Mouse (Mus musculus) forebrain, embryonic 14.5 days (tissue): ENCODE data around the gene Mxra7. TPM values are rescaled to one million over a fixed set of nuclear protein-coding genes. Genes with fewer than 3 reads are reported as not detected.
"Not testable (repeated sequence)": the region's sequence is repeated elsewhere in the genome, so short reads cannot be mapped to it uniquely, and the experiment has no call there.

Experiments
- ATAC-seq: fragments of 200-750 bp; cut with Nextera tagmentation; 2 replicates; pipeline ENCODE4 v1.8.0; 2017; ENCODE audit warnings: mild to moderate bottlenecking, moderate library complexity
- DNase-seq: peaks from one replicate; pipeline ENCODE4 v3.0.0-alpha.2; 2015; ENCODE audit warnings: low spot score
- H3K27ac ChIP-seq: fragments of 300-500 bp; sonication (generic); 2 replicates; pipeline ENCODE4 v1.5.1; 2014; ENCODE audit warnings: low read depth, mild to moderate bottlenecking, control low read depth, low read length, moderate library complexity
- H3K27me3 ChIP-seq: fragments of 300-500 bp; sonication (generic); replicated peaks from 2 replicates; pipeline ENCODE4 v1.6.1; 2014; ENCODE audit warnings: low read length, control low read depth, mixed read lengths; ENCODE audit not compliant: control insufficient read depth, insufficient read depth
- H3K36me3 ChIP-seq: fragments of 300-500 bp; sonication (generic); 2 replicates; pipeline ENCODE4 v1.6.1; 2014; ENCODE audit warnings: low read length, control low read depth; ENCODE audit not compliant: control insufficient read depth, insufficient read depth
- H3K4me1 ChIP-seq: fragments of 300-500 bp; sonication (generic); 2 replicates; pipeline ENCODE4 v1.6.1; 2014; ENCODE audit warnings: antibody characterized with exemption, low read length, control low read depth; ENCODE audit not compliant: control insufficient read depth, insufficient read depth
- H3K4me2 ChIP-seq: fragments of 300-500 bp; sonication (generic); 2 replicates; pipeline ENCODE4 v1.6.1; 2014; ENCODE audit warnings: mild to moderate bottlenecking, control low read depth, low read length
- H3K4me3 ChIP-seq: fragments of 300-500 bp; sonication (generic); 2 replicates; pipeline ENCODE4 v1.5.1; 2014; ENCODE audit warnings: low read depth, low read length, control low read depth
- H3K9ac ChIP-seq: fragments of 300-500 bp; sonication (generic); 2 replicates; pipeline ENCODE4 v1.6.1; 2014; ENCODE audit warnings: mild to moderate bottlenecking, low read length, control low read depth, moderate library complexity
- H3K9me3 ChIP-seq: fragments of 300-500 bp; sonication (generic); replicated peaks from 2 replicates; pipeline ENCODE4 v1.6.1; 2016; ENCODE audit warnings: low read length, control low read depth, mixed read lengths; ENCODE audit not compliant: control insufficient read depth
- WGBS: fragments of 180-500 bp; shearing (Covaris S2); extraction: QIAGEN DNeasy Blood & Tissue Kit; methylation state at CpG from one replicate; pipeline ENCODE4 v1.1.7; 2014; 5-methylcytosine and 5-hydroxymethylcytosine counted together
- polyA plus RNA-seq: library from polyadenylated mRNA; unstranded; fragments of >200 nt; fragmentation: Nextera tagmentation; extraction: Ambion mirVana; gene quantifications from 2 replicates; pipeline ENCODE4 v1.2.1, GENCODE M21; 2014

Mxra7 gene
- polyA plus RNA-seq, 1 experiment from 2014 or later: 3.6 TPM

GRCm38 (mm10) chr11:116823885-116824284 lies 4.0 kb downstream of the Mxra7 start:
- H3K27ac ChIP-seq, H3K4me2 ChIP-seq, H3K36me3 ChIP-seq, DNase-seq, H3K9ac ChIP-seq, H3K27me3 ChIP-seq, H3K9me3 ChIP-seq, ATAC-seq, H3K4me3 ChIP-seq: not testable (repeated sequence)
- WGBS: 95% methylated on average over 10 of the region's 10 CpGs
- H3K4me1 ChIP-seq: peaks cover 13% of the 10 kb centered on the region; the same call in 1 of the 2 replicates

GRCm38 (mm10) chr11:116823255-116823654 lies 4.6 kb downstream of the Mxra7 start:
- DNase-seq: no peak
- Histone ChIP-seq H3K9ac (no peak overlapping the region), H3K4me3 (no peak overlapping the region), H3K27ac (no peak overlapping the region), H3K36me3 (no peaks in the 10 kb centered on the region), H3K9me3 (no peaks in the 10 kb centered on the region), H3K27me3 (no peaks in the 10 kb centered on the region), H3K4me2 (no peak overlapping the region), H3K4me1 (peaks cover 13% of the 10 kb centered on the region; the same call in 1 of the 2 replicates)
- ATAC-seq: no peak
- 98% methylated on average over 2 of the region's 2 CpGs for WGBS

DNA sequence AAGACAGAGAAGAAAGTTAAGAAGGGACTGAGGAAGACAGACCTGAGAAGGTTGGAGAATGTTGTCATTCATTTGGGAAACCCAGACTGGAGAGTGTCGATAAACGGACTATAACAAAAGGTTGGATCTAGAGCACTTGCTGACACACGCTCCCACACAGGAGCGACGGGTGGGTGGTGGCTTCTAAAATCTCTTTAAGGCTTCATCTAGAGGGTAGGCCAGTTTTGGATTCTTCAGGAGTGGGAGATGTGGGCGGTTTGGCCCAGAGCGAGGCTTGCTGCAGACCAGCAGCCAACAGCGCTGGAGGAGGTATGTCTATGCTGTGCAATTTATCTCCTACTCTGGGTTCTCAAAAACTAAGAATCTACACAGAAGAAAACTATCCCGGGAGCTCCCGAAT lies 5.2 kb downstream of the Mxra7 start:
- H3K27ac ChIP-seq: no peak overlapping the region
- no peaks in the 10 kb centered on the region for H3K9me3 ChIP-seq
- H3K4me1 ChIP-seq: peaks cover 9% of the 10 kb centered on the region; the same call in 1 of the 2 replicates
- no peak overlapping the region for H3K9ac ChIP-seq
- H3K27me3 ChIP-seq: no peaks in the 10 kb centered on the region
- no peak for DNase-seq
- 86% methylated on average over 10 of the region's 10 CpGs for WGBS
- no peak overlapping the region for H3K4me3 ChIP-seq
- no peak overlapping the region for H3K4me2 ChIP-seq
- no peaks in the 10 kb centered on the region for H3K36me3 ChIP-seq
- no peak for ATAC-seq

DNA sequence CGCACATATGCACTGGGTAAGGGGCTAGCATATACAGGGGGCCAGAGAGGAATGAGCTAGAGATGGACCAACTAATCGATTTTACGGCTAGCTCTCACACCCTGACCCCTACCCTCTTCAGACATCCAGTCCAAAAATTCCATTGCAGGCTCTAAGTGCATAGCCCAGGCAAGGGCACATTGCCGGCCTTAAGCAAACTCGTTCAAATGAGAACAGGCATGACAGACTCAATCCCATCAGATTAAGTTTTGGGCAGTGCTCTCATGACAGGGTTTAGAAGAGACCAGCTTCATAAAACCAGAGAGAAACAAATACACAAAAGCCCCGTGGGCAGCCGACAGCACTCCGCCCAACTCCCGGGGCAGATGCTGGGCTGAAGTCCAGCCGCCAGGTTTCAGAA lies 5.6 kb downstream of the Mxra7 start:
- Histone ChIP-seq H3K9ac (no peak overlapping the region), H3K4me1 (peaks cover 6% of the 10 kb centered on the region; the same call in 1 of the 2 replicates), H3K27me3 (no peaks in the 10 kb centered on the region), H3K9me3 (no peaks in the 10 kb centered on the region), H3K4me3 (no peak overlapping the region), H3K27ac (no peak overlapping the region), H3K4me2 (no peak overlapping the region), H3K36me3 (no peaks in the 10 kb centered on the region)
- 70% methylated on average over 10 of the region's 10 CpGs for WGBS
- no peak for DNase-seq
- no peak for ATAC-seq

GRCm38 (mm10) chr11:116821057-116821940 lies 6.5 kb downstream of the Mxra7 start:
- ATAC-seq: no peak
- no peaks in the 10 kb centered on the region for H3K4me1 ChIP-seq

GRCm38 (mm10) chr11:116819932-116820593 lies 7.8 kb downstream of the Mxra7 start:
- H3K36me3 ChIP-seq: no peaks in the 10 kb centered on the region
- H3K4me1 ChIP-seq: no peaks in the 10 kb centered on the region
- H3K4me3 ChIP-seq: no peak overlapping the region
- ATAC-seq (no peak), DNase-seq (no peak)
- H3K9me3 ChIP-seq: no peaks in the 10 kb centered on the region
- WGBS: 84% methylated on average over 5 of the region's 5 CpGs
- H3K27ac ChIP-seq: no peak overlapping the region
- H3K9ac ChIP-seq: no peak overlapping the region
- no peak overlapping the region for H3K4me2 ChIP-seq
- H3K27me3 ChIP-seq: no peaks in the 10 kb centered on the region

More at GRCm38 (mm10) chr11:116821057-116821940, 6.5 kb downstream of the Mxra7 start:
- Histone ChIP-seq H3K27me3 (no peaks in the 10 kb centered on the region), H3K4me3 (no peak overlapping the region), H3K4me2 (no peak overlapping the region), H3K9ac (peak overlapping the region; percentile 8; the same call in 1 of the 2 replicates), H3K27ac (no peak overlapping the region), H3K36me3 (no peaks in the 10 kb centered on the region), H3K9me3 (no peaks in the 10 kb centered on the region)
- WGBS: 51% methylated on average over 13 of the region's 13 CpGs
- DNase-seq: no peak

GRCm38 (mm10) chr11:116818722-116819121 lies 9.1 kb downstream of the Mxra7 start:
- ATAC-seq (no peak), DNase-seq (no peak)
- WGBS: 72% methylated on average over 8 of the region's 8 CpGs
- Histone ChIP-seq H3K36me3 (no peaks in the 10 kb centered on the region), H3K9ac (no peak overlapping the region), H3K4me3 (no peak overlapping the region), H3K27me3 (no peaks in the 10 kb centered on the region), H3K27ac (no peak overlapping the region), H3K9me3 (no peaks in the 10 kb centered on the region), H3K4me1 (peaks cover 13% of the 10 kb centered on the region), H3K4me2 (no peak overlapping the region)

DNA sequence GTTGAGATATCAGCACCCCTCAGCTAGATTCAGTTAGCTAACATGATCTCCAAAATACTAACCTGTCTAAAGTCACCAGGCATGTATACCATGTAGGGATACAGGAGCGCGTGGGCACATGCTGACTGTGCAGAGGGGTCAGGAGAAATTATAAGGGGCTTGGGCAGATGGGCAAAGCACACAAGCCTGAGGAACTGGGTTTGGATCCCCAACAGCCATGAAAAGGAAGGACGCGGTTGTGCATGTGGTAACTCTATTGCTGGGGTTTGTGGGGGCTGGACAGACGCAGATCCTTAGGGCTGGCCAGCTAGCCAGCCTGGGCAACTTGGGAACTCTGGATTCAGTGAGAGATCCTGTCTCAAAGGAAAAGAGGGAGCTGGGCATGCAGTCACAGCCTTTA lies 10.3 kb downstream of the Mxra7 start:
- no peak overlapping the region for H3K4me3 ChIP-seq
- no peak overlapping the region for H3K4me2 ChIP-seq
- H3K9me3 ChIP-seq: no peaks in the 10 kb centered on the region
- DNase-seq: no peak
- no peak overlapping the region for H3K27ac ChIP-seq
- 96% methylated on average over 5 of the region's 5 CpGs for WGBS
- peaks cover 23% of the 10 kb centered on the region for H3K4me1 ChIP-seq
- no peaks in the 10 kb centered on the region for H3K27me3 ChIP-seq
- H3K36me3 ChIP-seq: no peaks in the 10 kb centered on the region
- ATAC-seq: no peak
- no peak overlapping the region for H3K9ac ChIP-seq

GRCm38 (mm10) chr11:116816769-116817168 lies 11.1 kb downstream of the Mxra7 start:
- Histone ChIP-seq H3K27me3 (no peaks in the 10 kb centered on the region), H3K36me3 (no peaks in the 10 kb centered on the region), H3K4me3 (no peak overlapping the region), H3K4me1 (peaks cover 28% of the 10 kb centered on the region), H3K27ac (no peak overlapping the region), H3K4me2 (no peak overlapping the region), H3K9me3 (no peaks in the 10 kb centered on the region), H3K9ac (no peak overlapping the region)
- ATAC-seq: no peak
- no peak for DNase-seq
- whole genome bisulfite sequencing: 95% methylated on average over 5 of the region's 5 CpGs
